Mouse (Mus musculus): ENCODE results near the gene Kazald1. TPM values are rescaled to one million over a fixed set of nuclear protein-coding genes. Genes with fewer than 3 reads are reported as not detected.

Gene Kazald1
- polyA plus RNA-seq, 1 experiment from 2014 or later = 2.7 TPM

DNA sequence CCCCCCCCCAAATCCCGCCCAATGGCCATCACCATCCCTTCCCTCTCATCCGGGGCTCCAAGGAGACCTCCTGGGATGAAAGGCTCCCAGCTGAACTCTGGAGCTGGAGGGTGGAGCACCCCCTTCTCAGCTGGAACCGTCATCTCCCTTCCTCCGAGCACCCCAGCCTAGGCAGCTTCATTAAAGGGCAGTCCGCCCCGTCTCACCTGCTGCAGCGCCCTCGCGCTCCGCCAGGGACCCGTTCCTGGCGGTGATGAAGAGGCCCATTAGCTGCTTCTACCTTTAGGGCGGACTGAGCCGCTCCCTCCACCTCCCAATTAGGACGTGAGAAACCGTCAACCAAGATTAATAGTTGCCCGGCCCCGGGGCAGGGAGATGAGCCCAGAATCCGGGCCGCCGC is 9.8 kb upstream of the Kazald1 start:
- no peak overlapping the region for H3K9ac ChIP-seq (ENCODE audit: low read depth, low read length)
- no peaks in the 10 kb centered on the region for H3K36me3 ChIP-seq (ENCODE audit: control insufficient read depth, insufficient read depth, low read length)
- no peak for ATAC-seq (replicated peaks; ENCODE audit: insufficient number of reproducible peaks, low FRiP score, low TSS enrichment)
- WGBS (ENCODE audit: insufficient replicate concordance) = 5% methylated on average over 21 of the region's 21 CpGs
- 0 out of 2 replicates have a peak, but pooled peaks cover 3% of the 10 kb centered on the region for H3K4me1 ChIP-seq (ENCODE audit: control insufficient read depth, insufficient read depth, low read length)
- peaks cover 51% of the 10 kb centered on the region for H3K27me3 ChIP-seq (ENCODE audit: control insufficient read depth, insufficient read depth, low read length)
- no peak overlapping the region for H3K4me2 ChIP-seq
- H3K4me3 ChIP-seq (ENCODE audit: low read depth, low read length) = no peak overlapping the region
- no peak overlapping the region for H3K27ac ChIP-seq (ENCODE audit: low read depth, low read length)
- no peaks in the 10 kb centered on the region for H3K9me3 ChIP-seq (replicated peaks; ENCODE audit: control insufficient read depth, low read length)

DNA sequence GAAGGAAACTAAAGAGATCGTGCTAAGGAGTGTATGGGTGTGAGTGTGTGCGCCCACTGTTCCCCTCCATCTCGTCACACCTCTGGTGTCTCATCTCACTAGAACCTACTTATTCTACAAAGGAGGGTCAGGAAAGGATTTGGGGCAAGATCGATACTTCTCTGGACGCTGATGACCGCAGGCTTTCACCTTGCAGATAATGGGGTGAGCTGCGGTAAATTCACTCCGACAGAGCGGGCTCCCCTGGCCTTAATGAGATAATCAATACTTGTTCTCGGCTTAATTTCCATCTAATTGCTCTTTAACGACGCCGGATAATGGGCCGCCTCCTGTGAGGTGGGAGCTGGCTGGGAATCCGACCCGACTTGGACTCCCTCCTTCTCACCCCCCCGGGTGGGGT is 7.9 kb upstream of the Kazald1 start:
- Histone ChIP-seq H3K36me3 (ENCODE audit: control insufficient read depth, insufficient read depth, low read length) (no peaks in the 10 kb centered on the region), H3K9me3 (replicated peaks; ENCODE audit: control insufficient read depth, low read length) (no peaks in the 10 kb centered on the region), H3K9ac (ENCODE audit: low read depth, low read length) (no peak overlapping the region), H3K4me3 (ENCODE audit: low read depth, low read length) (no peak overlapping the region), H3K27me3 (ENCODE audit: control insufficient read depth, insufficient read depth, low read length) (peaks cover 59% of the 10 kb centered on the region), H3K27ac (ENCODE audit: low read depth, low read length) (no peak overlapping the region), H3K4me1 (ENCODE audit: control insufficient read depth, insufficient read depth, low read length) (0 out of 2 replicates have a peak, but pooled peaks cover 3% of the 10 kb centered on the region), H3K4me2 (no peak overlapping the region)
- no peak for ATAC-seq (replicated peaks; ENCODE audit: insufficient number of reproducible peaks, low FRiP score, low TSS enrichment)
- 27% methylated on average over 17 of the region's 17 CpGs for WGBS (ENCODE audit: insufficient replicate concordance)

DNA sequence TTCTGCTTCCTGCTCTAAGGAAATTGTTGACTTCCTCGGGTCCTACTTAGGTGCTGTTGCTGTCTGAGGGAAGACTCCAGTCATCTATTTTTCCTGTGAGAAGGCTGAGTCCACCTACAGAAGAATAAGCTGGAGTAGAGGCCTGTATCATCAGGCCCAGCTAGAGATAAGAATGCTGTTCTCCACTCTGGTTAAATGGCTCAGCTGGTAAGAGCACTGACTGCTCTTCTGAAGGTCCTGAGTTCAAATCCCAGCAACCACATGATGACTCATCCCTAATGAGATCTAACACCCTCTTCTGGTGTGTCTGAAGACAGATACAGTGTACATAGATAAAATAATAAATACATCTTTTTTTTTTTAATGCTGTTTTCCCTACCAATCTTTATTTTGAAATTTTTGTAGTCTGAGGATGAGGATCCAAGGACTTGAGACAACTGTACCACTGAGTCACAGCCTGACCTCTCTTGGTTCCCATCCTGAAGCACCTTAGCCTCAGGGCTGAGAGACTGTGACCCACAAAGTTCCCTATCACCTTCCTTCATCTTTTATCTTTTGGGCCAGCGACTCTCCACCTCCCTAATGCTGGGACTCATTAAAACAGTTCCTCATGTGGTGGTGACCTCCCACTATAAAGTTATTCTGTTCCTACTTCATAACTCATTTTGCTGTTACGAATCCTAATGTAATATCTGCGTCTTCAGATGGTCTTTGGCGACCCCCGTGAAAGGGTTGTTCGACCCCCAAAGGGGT is 7.1 kb upstream of the Kazald1 start:
- Histone ChIP-seq H3K9me3 (replicated peaks; ENCODE audit: control insufficient read depth, low read length) (no peaks in the 10 kb centered on the region), H3K9ac (ENCODE audit: low read depth, low read length) (no peak overlapping the region), H3K4me1 (ENCODE audit: control insufficient read depth, insufficient read depth, low read length) (0 out of 2 replicates have a peak, but pooled peaks cover 3% of the 10 kb centered on the region), H3K36me3 (ENCODE audit: control insufficient read depth, insufficient read depth, low read length) (no peaks in the 10 kb centered on the region), H3K27ac (ENCODE audit: low read depth, low read length) (no peak overlapping the region), H3K27me3 (ENCODE audit: control insufficient read depth, insufficient read depth, low read length) (peaks cover 59% of the 10 kb centered on the region), H3K4me2 (no peak overlapping the region), H3K4me3 (ENCODE audit: low read depth, low read length) (no peak overlapping the region)
- no peak for ATAC-seq (replicated peaks; ENCODE audit: insufficient number of reproducible peaks, low FRiP score, low TSS enrichment)
- 70% methylated on average over 7 of the region's 7 CpGs for WGBS (ENCODE audit: insufficient replicate concordance)

DNA sequence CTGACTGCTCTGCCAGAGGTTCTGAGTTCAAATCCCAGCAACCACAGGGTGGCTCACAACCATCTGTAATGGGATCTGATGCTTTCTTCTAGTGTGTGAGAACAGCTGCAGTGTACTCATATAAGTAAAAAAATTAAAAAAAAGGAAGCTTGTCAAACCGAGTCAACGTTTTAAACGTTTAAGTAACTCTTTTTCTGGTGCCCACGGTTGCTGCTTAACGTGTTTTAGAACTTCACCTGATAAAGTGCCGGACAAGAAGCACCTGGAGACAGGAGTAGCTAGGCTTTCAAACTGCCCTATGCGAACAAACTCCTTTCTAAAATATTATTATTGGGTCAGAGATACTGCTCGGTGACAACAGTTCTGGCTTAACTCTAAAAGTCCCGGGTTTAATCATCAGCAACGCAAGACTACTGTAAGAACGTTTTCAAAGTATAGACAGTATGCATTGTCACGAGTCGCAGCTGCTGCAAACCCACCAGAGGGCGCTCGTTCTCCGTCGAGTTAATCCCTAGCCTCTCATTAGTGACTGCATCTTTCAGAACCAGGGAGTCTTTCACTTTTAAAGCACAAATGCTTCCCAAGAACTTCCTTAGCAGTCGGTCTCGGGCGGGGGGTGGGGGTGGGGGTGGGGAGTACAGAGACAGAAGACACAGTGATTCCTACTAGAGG is 1.0 kb upstream of the Kazald1 start:
- H3K27me3 ChIP-seq (ENCODE audit: control insufficient read depth, insufficient read depth, low read length) = peaks cover 39% of the 10 kb centered on the region
- no peak for ATAC-seq (replicated peaks; ENCODE audit: insufficient number of reproducible peaks, low FRiP score, low TSS enrichment)
- peaks cover 26% of the 10 kb centered on the region for H3K4me1 ChIP-seq (ENCODE audit: control insufficient read depth, insufficient read depth, low read length)
- no peaks in the 10 kb centered on the region for H3K9me3 ChIP-seq (replicated peaks; ENCODE audit: control insufficient read depth, low read length)
- H3K27ac ChIP-seq (ENCODE audit: low read depth, low read length) = peak overlapping the region; percentile 94
- H3K36me3 ChIP-seq (ENCODE audit: control insufficient read depth, insufficient read depth, low read length) = no peaks in the 10 kb centered on the region
- 7% methylated on average over 20 of the region's 20 CpGs for WGBS (ENCODE audit: insufficient replicate concordance)
- peak overlapping the region; percentile 90 for H3K9ac ChIP-seq (ENCODE audit: low read depth, low read length)
- peak overlapping the region; percentile 84 for H3K4me2 ChIP-seq
- H3K4me3 ChIP-seq (ENCODE audit: low read depth, low read length) = peak overlapping the region; percentile 69

DNA sequence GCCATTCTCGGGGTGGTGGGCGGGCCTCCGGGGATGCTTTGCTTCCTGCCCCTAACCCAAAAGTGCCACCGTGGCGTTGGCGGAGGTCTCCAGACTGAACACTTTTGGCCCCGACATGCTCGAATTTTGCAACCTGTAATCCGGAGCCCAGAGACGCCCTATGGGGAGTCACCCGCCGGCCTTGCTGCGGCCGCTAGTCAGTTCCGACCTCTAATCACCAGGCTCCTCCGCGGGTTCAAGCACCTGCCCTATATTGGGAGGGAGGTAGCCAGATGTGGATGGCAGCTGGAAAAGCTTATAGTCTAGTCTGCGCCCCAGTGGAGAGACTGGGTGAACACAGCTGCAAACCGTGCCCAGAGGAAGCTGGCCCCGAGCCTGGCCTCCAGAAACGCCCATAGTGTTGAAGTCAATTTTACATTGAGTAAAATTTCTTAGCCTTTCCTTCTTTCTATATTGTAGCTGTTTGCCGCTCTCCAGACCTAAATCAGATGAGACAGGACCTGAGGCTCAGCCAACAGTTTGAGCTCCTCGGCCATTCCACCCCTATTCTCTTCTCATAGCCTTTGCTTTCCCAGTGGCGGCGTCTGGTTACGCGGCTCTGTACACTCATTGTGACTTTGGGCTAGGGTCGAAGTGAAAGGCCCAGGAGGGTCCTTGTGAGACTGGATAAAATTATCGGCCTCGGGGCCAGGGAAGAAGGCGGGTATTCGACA is 438 bp downstream of the Kazald1 start:
- H3K9ac ChIP-seq (ENCODE audit: low read depth, low read length) = peak overlapping the region; percentile 90
- H3K4me1 ChIP-seq (ENCODE audit: control insufficient read depth, insufficient read depth, low read length) = peaks cover 37% of the 10 kb centered on the region
- H3K4me2 ChIP-seq = peak overlapping the region; percentile 84
- 1% methylated on average over 32 of the region's 32 CpGs for WGBS (ENCODE audit: insufficient replicate concordance)
- peaks cover 51% of the 10 kb centered on the region for H3K27me3 ChIP-seq (ENCODE audit: control insufficient read depth, insufficient read depth, low read length)
- no peaks in the 10 kb centered on the region for H3K36me3 ChIP-seq (ENCODE audit: control insufficient read depth, insufficient read depth, low read length)
- H3K4me3 ChIP-seq (ENCODE audit: low read depth, low read length) = peak overlapping the region; percentile 69
- no peaks in the 10 kb centered on the region for H3K9me3 ChIP-seq (replicated peaks; ENCODE audit: control insufficient read depth, low read length)
- ATAC-seq (replicated peaks; ENCODE audit: insufficient number of reproducible peaks, low FRiP score, low TSS enrichment) = peak; percentile 18; the same call in 1 of the 2 replicates
- peak overlapping the region; percentile 94 for H3K27ac ChIP-seq (ENCODE audit: low read depth, low read length)

DNA sequence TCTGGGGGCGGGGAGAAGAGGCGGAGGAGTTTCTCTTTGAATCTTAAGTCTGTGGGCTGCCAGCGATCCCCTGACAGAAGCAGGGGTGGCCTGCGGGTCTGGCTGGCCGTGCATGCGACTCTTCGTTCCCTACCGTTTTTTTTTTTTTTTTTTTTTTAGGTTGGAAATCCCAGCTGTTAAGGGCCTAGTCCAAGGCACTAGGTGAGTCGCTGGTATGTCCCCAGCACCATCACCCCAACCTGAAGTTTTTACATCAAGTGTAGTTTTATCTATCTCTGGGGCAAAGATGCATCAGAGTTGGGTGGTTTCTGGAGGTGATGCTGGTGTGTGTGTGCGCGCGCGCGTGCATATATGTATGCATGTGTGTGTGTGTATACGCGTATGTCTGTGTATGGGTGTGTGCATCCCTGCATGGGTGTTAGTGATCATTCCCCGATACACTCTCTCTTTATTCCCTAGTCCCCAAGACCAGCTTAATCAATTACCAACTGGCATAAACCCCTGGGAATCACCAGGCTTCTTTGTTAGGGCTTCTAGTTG is 1.1 kb downstream of the Kazald1 start:
- H3K27ac ChIP-seq (ENCODE audit: low read depth, low read length) = no peak overlapping the region
- H3K9me3 ChIP-seq (replicated peaks; ENCODE audit: control insufficient read depth, low read length) = no peaks in the 10 kb centered on the region
- 8% methylated on average over 17 of the region's 17 CpGs for whole genome bisulfite sequencing (ENCODE audit: insufficient replicate concordance)
- H3K36me3 ChIP-seq (ENCODE audit: control insufficient read depth, insufficient read depth, low read length) = no peaks in the 10 kb centered on the region
- H3K4me1 ChIP-seq (ENCODE audit: control insufficient read depth, insufficient read depth, low read length) = peaks cover 41% of the 10 kb centered on the region
- no peak for ATAC-seq (replicated peaks; ENCODE audit: insufficient number of reproducible peaks, low FRiP score, low TSS enrichment)
- peaks cover 54% of the 10 kb centered on the region for H3K27me3 ChIP-seq (ENCODE audit: control insufficient read depth, insufficient read depth, low read length)
- H3K4me3 ChIP-seq (ENCODE audit: low read depth, low read length) = peak overlapping the region; percentile 69
- H3K9ac ChIP-seq (ENCODE audit: low read depth, low read length) = peak overlapping the region; percentile 90; the same call in 1 of the 2 replicates
- peak overlapping the region; percentile 84 for H3K4me2 ChIP-seq

DNA sequence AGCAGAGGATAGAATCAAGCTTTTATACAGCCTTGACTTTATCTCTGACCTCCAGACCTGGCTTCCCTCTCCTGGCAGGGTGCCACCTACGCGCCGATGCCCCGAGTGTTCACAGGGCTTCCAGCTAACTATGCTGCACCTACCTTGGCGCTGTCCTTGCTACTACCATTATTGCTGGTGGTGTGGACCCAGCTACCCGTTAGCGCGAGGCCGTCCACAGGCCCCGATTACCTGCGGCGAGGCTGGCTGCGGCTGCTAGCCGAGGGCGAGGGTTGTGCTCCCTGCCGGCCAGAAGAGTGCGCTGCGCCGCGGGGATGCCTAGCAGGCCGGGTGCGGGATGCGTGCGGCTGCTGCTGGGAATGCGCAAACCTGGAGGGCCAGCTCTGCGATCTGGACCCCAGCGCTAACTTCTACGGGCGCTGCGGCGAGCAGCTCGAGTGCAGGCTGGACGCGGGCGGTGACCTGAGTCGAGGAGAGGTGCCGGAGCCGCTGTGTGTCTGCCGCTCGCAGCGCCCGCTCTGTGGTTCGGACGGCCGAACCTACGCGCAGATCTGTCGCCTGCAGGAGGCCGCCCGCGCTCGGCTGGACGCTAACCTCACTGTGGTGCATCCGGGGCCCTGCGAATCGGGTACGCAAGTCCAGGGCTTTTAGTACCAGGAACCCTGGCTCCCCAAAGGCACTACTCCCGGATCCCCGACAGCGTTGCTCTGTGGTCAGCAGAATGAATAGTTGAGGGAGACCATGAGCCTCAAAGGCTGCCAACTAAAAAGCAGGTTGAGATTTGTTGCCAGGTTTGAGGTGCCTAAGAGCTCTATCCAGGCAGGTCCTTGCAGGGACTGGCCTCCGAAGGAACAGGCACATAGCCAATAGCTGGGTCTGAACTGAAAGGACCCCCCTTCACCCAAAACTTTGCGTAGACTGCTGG is 1.8 kb downstream of the Kazald1 start:
- no peak for ATAC-seq (replicated peaks; ENCODE audit: insufficient number of reproducible peaks, low FRiP score, low TSS enrichment)
- Histone ChIP-seq H3K9me3 (replicated peaks; ENCODE audit: control insufficient read depth, low read length) (no peaks in the 10 kb centered on the region), H3K27me3 (ENCODE audit: control insufficient read depth, insufficient read depth, low read length) (peaks cover 52% of the 10 kb centered on the region), H3K4me2 (peak overlapping the region; percentile 84), H3K4me3 (ENCODE audit: low read depth, low read length) (peak overlapping the region; percentile 69), H3K27ac (ENCODE audit: low read depth, low read length) (no peak overlapping the region), H3K4me1 (ENCODE audit: control insufficient read depth, insufficient read depth, low read length) (peaks cover 41% of the 10 kb centered on the region), H3K36me3 (ENCODE audit: control insufficient read depth, insufficient read depth, low read length) (no peaks in the 10 kb centered on the region), H3K9ac (ENCODE audit: low read depth, low read length) (no peak overlapping the region)
- WGBS (ENCODE audit: insufficient replicate concordance) = under 1% methylated on average over 62 of the region's 62 CpGs

All from heart, embryonic 11.5 days (tissue).